Mouse (Mus musculus): ENCODE data around the gene Gbp7.

GRCm38 (mm10) chr3:142495146-142495655 is 34.9 kb upstream of the Gbp7 start:
- TF ChIP-seq CTCF (IDR thresholded peaks at IDR 0.05; ENCODE audit: insufficient read depth, low read depth, low read length) (no peak), POLR2A (IDR thresholded peaks at IDR 0.05; ENCODE audit: insufficient read depth, low read depth, low read length) (no peak)

All from olfactory bulb, adult 2 months (tissue).